Mouse (Mus musculus) kidney, postnatal 10 days (tissue): ENCODE results near the gene Gm5622.
"Not testable (repeated sequence)": the region's sequence is repeated elsewhere in the genome, so short reads cannot be mapped to it uniquely, and the experiment has no call there.

ENCODE experiments used
- DNase-seq: peaks from one replicate; pipeline ENCODE4 v3.0.0; 2021; ENCODE audit warnings: mixed read lengths

Gm5622 gene

DNA sequence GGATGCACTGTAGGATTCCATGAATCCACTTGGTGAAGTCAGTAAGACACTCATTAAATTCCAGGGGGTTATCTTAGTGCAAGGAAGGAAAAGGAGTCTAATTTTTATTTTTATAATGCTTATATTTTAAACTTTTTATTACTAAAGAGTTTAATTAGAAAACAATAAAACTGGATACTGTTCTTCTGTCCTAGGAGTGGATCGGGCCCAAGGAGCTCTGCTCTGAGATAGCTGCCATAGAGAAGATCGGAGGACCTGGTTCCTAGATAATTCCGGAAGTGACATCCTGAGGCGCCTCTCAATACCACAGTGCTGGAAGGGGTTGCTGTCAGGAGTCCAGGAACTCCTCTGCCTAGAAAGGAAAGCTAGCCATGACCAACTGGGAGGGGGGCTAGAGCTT is at the start of gene Gm5622:
Gene Gm5622 (plus strand): TSS at position 301 of the 400 bp plus-strand sequence.
- no peak for DNase-seq

DNA sequence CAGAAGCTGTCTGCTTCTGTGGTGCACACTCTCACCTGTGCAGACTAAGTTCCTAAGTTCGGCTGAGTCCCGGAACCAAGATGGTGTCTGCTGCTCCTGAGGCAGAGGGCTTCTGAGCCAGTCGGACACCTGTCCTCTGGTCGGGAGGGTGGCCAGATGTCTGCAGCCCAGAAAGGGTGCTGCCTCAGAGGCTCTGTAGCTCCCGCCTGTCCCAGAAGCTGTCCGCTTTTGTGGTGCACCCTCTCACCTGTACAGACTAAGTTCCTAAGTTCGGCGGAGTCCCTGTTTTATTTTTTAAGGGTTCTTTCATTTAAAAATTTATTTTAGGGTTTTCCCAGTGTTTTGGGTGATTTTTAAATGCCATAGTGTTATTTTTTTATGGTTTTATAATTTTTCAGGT is 45.2 kb upstream of the Gm5622 start:
- DNase-seq: no peak

GRCm38 (mm10) chr14:51573963-51574362 is 21.4 kb downstream of the Gm5622 start, which contains the start of gene Gm17175:
TSS of gene Gm17175 (minus strand) at chr14:51574063.
- not testable (repeated sequence) for DNase-seq

- not testable (repeated sequence) for DNase-seq
Measured at GRCm38 (mm10) chr14:51592039-51592438, 39.4 kb downstream of the Gm5622 start, which contains the start of gene Gm17174. TSS of gene Gm17174 (minus strand) at chr14:51592139.

DNA sequence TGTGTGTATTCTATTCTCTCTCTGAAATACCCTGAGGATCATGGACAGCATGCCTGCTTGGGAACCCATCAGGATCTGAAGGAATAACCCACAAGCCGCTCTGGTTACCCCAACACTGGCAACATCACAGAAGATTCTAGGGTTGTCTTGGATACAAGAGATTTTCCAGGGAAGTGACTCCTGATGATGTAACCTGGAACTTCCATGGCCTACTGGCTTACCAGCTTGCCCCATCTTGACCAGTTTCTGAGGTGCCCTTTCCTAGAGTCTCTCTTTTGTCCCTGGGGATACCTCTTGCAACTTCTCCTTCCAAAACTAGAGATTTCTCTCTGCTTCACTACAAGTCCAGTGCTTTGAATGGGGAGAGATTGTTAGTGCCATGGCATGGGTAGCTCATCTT is 58.6 kb downstream of the Gm5622 start, which contains the start of gene Gm17078:
Gene Gm17078 (minus strand): TSS at position 101 of the 400 bp plus-strand sequence.
- no peak for DNase-seq

GRCm38 (mm10) chr14:51632426-51632825 is 79.8 kb downstream of the Gm5622 start:
- DNase-seq: peak; percentile 7

DNA sequence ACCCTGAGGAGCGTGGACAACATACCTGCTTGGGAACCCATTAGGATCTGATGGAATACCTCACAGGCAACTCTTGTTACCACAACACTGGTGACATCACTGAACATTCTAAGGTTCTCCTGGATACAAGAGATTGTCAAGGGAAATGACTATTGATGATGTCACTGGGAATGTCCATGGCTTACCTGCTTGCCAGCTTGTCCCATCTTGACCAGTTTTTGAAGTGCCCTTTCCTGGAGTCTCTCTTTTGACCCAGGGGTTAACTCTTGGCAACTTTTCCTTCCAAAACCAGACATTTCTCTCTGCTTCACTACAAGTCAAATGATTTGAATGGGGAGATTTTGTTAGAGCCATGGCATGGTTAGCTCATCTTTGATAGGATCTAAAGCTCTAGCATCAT is 83.0 kb downstream of the Gm5622 start, which contains the start of gene Gm4181:
Gene Gm4181 (minus strand): TSS at position 101 of the 400 bp plus-strand sequence.
- not testable (repeated sequence) for DNase-seq

DNA sequence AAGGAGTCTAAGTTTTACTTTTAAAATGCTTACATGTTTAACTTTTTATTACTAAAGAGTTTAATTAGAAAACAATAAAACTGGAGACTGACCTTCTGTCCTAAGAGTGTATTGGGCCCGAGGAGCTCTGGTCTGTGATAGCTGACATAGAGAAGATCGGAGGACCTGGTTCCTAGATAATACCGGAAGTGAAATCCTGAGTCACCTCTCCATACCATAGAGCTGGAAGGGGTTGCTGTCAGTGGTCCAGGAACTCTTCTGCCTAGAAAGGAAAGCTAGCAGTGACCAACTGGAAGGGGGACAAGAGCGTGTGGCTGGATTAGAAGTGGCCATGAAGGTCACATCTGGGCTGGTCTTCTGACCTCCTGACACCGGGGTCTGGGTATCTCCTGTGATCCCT is 124.7 kb downstream of the Gm5622 start:
- no peak for DNase-seq

DNA sequence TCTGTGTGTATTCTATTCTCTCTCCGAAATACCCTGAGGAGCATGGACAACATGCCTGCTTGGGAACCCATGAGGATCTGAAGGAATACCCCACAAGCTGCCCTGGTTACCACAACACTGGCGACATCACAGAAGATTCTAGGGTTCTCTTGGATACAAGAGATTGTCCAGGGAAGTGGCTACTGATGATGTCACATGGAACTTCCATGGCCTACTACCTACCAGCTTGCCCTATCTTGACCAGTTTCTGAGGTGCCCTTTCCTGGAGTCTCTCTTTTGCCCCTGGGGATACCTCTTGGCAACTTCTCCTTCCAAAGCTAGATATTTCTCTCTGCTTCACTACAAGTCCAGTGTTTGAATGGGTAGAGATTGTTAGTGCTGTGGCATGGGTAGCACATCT is 142.8 kb downstream of the Gm5622 start, which contains the start of gene Gm17079:
Gene Gm17079 (minus strand): TSS at position 101 of the 400 bp plus-strand sequence.
- DNase-seq: not testable (repeated sequence)
